Mouse (Mus musculus): ENCODE results near the gene D1Pas1.

DNA sequence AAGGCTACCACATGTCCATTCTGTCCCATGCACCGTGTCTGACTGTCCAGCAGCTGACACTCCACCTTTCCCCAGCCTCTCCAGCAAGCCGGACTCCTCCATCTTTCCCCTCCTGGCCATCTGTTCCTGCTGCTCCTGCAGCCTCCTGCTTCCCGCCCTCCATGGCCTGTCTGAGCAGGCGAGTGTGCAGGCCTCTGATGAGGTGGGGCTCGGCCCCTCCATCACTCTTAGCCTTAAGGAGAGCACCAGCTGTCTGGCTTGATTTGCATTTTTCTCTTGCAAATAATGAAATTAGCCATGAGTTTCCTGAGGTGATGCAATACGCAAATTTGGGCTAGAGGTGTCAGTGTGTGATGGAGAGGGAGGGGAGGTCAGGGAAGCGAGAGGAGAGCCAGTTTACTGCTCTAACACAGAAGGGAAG, 36.2 kb downstream of the D1Pas1 start:
- TF ChIP-seq GATA1 (IDR thresholded peaks at IDR 0.05; ENCODE audit: low read length): no peak
- no peak for TF ChIP-seq TAL1 (IDR thresholded peaks at IDR 0.05; ENCODE audit: low read length)
